Mouse (Mus musculus): ENCODE data around the gene Gm5901.

DNA sequence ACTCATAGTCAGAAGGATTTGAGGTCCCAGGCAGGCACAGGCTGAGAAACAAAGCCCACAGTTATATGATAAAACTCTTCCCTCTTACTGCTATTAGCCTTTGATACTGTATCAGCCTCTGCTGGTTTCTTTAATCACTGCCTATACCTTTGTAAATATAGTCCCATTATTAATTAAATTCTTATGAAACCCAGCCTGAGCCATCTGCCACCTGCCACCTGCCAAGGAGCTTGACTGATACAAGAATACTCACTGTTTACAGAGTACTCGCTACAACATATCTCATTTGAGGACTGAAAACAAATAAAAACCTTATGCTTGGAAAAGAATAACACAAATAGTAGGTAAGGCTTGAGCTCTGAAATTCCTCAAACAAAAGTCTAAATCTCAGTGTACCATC, 19.8 kb downstream of the Gm5901 start:
- no peak for TF ChIP-seq CTCF (IDR thresholded peaks at IDR 0.05; ENCODE audit: low read depth)
- no peak for TF ChIP-seq EP300 (optimal IDR thresholded peaks at IDR 0.05)
